Mouse (Mus musculus) hindlimb bud, embryonic 11.5 days (tissue): ENCODE measurements at regions not wholly inside any gene's neighbourhood (a gene's known extent, or its start where the extent isn't known, plus 50 kb on each side); places are given as distances from the start of the nearest gene placed in this dataset.

ENCODE experiments used
- DNase-seq: peaks from one replicate; pipeline ENCODE4 v3.0.0-alpha.2; 2012; ENCODE audit warnings: low read depth, low spot score; ENCODE audit errors: extremely low spot score

DNA sequence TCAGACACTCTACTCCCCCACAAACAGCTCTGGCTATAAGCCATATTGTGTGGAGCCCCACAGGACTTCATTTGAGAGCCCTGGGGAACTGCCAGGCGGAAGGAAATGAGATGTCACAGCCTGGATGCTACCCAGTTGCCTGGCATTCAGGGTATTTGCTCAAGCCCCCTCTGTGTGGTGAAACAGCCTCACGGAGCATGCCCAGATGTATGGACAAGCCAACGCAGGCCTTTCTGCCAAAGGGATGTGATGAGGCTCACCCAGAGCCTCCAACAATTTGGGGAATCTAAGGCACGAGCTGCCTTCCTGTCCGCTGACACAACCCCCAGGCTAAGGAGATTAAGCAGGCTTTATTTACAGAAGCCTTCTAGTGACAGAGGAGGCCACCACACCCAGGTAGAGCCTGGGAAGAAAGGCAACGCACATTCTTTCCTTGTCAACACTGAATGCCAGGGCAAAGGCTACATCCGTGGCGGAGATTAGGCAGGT, 70.9 kb upstream of the Parp11 start:
- no peak for DNase-seq

GRCm38 (mm10) chr6:127378701-127379100, 67.9 kb upstream of the Parp11 start:
- no peak for DNase-seq

DNA sequence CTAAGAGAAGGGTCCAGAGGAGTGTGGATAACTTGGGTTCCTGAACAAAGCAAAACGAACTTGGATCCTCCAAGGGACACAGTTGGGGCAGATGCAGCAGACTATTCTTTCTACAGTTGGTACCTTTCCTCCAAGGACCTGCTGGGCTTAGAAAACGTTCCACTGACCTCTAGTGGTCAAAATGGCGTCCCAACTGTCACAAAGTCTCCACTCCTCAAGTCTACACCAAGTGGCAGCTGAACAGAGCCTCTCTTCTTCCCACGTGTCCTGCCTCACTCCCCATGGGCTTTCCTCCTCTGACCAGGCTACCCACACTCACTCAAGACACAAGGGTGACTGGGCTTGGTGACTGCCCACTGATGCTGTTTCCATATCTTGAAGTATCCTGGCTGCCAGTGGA, 67.1 kb upstream of the Parp11 start:
- DNase-seq: peak; percentile 31

- no peak for DNase-seq
These were observed 65.3 kb upstream of the Parp11 start for GRCm38 (mm10) chr6:127381148-127381888.

DNA sequence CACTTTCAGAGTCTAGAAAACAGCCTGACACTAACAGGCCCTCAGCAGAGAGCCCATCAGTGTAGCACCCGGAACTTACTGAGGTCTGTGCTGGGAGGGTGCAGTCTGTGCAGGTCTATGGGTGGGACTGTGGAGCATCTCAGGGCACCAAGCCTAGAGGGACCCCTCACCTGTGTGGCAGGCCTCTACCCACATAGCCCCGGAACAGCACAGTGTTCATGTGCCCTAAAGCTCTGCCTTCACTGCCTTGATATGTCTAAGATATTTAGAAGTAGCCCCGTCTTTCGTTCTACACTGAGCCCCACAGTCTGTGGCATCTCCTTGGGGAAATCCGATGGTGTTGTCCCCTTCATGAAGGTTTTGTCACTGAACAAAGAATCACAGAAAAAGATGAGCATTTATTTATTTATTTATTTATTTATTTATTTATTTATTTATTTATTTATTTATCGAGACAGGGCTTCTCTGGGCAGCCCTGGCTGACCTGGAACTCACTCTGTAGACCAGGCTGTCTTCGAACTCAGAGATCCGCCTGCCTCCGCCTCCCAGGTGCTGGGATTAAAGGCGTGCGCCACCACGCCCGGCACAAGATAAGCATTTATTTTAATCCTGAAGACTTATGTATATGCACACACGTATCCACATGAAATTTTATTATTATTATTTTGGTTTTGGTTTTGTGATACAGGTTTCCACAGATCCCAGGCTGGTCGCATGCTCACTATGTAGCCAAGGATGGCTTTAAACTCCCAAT, 55.2 kb upstream of the Parp11 start:
- DNase-seq: no peak

- DNase-seq: no peak
These were observed 54.4 kb upstream of the Parp11 start for GRCm38 (mm10) chr6:127392012-127392798.

DNA sequence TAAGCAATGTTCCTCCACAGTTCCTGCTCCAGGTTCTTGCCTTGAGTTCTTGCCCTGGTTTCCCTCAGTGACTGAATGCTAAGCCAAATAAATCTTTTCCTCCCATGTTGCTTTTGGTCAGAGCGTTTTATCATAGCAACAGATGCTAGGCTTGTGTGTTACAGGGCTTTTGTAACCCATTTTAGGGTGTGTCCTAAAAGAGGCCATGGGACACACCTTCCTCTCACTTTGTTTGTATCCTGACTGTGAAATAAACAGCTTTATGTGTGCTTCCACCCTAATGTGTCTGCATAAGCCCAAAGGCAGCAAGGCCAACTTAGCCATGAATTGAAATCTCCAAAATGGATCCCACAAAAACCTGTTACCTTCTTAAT, 53.9 kb upstream of the Parp11 start:
- DNase-seq: no peak

DNA sequence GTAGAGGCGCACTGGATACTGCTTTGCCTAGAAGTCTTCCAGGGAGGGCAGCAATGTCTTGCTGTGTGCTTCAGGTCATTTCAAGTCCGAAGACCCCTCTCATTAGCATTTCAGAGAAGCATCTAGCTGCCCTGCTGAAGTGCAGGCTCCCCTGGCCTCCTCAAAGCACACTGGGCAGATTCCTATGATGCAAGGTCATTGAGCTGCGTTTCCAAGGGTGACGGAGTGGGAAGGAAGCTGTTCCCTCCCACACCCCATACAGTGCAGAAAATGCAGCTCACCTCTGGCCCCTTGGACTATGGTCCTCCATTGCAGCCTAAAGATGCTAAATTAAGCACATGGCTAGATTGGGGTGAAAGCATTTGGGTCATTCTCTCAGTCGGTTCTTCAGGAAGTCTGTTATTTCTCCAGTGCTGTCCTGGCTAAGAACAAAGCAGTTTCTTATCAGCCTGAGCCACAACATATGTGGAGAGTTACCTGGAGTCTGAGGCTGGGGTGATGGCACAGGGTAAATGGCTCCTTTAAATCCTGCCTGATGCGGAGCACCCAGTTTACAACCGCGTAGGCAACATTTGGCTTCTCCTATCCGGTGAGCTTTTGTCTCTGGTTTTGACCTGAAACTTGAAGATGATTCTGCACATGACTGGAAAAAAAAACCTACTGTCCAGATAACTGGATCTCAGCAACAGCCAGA, 52.6 kb upstream of the Parp11 start:
- no peak for DNase-seq
